Mouse (Mus musculus): Measurements from ENCODE around the gene C1qc.

DNA sequence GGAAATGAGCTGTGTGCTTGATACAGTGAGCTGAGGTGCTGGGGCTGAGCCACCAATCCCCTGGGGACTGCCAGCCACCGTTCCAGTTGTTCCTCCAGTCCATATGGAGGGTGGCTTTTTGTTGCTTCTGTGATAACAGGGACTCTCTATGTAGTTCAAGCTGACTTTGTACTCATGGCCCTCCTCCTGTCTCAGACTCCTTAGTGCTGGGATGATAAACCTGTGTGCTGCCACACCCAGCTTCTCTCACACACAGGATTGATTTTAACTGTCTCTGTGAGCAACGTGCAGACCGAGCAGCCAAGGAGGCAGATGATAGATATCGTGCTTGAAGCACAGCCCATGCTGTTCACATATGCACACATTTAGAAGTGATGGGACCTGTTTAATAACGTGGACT lies 40.7 kb downstream of the C1qc start:
- TF ChIP-seq CTCF (IDR thresholded peaks at IDR 0.05; ENCODE audit: extremely low read depth, insufficient read length, insufficient replicate concordance, low read depth, low read length) (no peak), POLR2A (IDR thresholded peaks at IDR 0.05; ENCODE audit: low read depth, low read length) (no peak)

Data from small intestine, adult 2 months (tissue).